Mouse (Mus musculus): ENCODE results near the gene Tm2d3. TPM values are rescaled to one million over a fixed set of nuclear protein-coding genes. Genes with fewer than 3 reads are reported as not detected.

Gene Tm2d3
- polyA plus RNA-seq, 1 experiment, result 117 TPM

- H3K4me3 ChIP-seq (ENCODE audit: control insufficient read depth, insufficient read depth, low read length), result no peak overlapping the region
- 91% methylated on average over 2 of the region's 2 CpGs for WGBS
- H3K27ac ChIP-seq (ENCODE audit: control insufficient read depth, insufficient read depth, low read length), result no peak overlapping the region
- H3K36me3 ChIP-seq (ENCODE audit: control insufficient read depth, insufficient read depth, low read length), result no peaks in the 10 kb centered on the region
- no peaks in the 10 kb centered on the region for H3K27me3 ChIP-seq (ENCODE audit: control insufficient read depth, insufficient read depth, low read length)
- DNase-seq, result no peak
- H3K4me1 ChIP-seq (replicated peaks; ENCODE audit: control insufficient read depth, insufficient read depth, low read length), result no peaks in the 10 kb centered on the region
- TF ChIP-seq POLR2A (IDR thresholded peaks at IDR 0.05; ENCODE audit: control insufficient read depth, extremely low read depth, insufficient read depth, low read length, poor library complexity) (no peak), CTCF (IDR thresholded peaks at IDR 0.05; ENCODE audit: borderline replicate concordance, control insufficient read depth, extremely low read depth, insufficient read depth, low read length, poor library complexity) (no peak)
Observed at GRCm38 (mm10) chr7:65734024-65734423, 43.1 kb downstream of the Tm2d3 start.

- H3K27ac ChIP-seq (ENCODE audit: control insufficient read depth, insufficient read depth, low read length), result no peak overlapping the region
- no peaks in the 10 kb centered on the region for H3K36me3 ChIP-seq (ENCODE audit: control insufficient read depth, insufficient read depth, low read length)
- TF ChIP-seq CTCF (IDR thresholded peaks at IDR 0.05; ENCODE audit: borderline replicate concordance, control insufficient read depth, extremely low read depth, insufficient read depth, low read length, poor library complexity) (no peak), POLR2A (IDR thresholded peaks at IDR 0.05; ENCODE audit: control insufficient read depth, extremely low read depth, insufficient read depth, low read length, poor library complexity) (no peak)
- no peak for DNase-seq
- no peaks in the 10 kb centered on the region for H3K4me1 ChIP-seq (replicated peaks; ENCODE audit: control insufficient read depth, insufficient read depth, low read length)
- no peak overlapping the region for H3K4me3 ChIP-seq (ENCODE audit: control insufficient read depth, insufficient read depth, low read length)
- no peaks in the 10 kb centered on the region for H3K27me3 ChIP-seq (ENCODE audit: control insufficient read depth, insufficient read depth, low read length)
- 94% methylated on average over 3 of the region's 3 CpGs for WGBS
Observed at GRCm38 (mm10) chr7:65735261-65735660, 44.3 kb downstream of the Tm2d3 start.

- TF ChIP-seq CTCF (IDR thresholded peaks at IDR 0.05; ENCODE audit: borderline replicate concordance, control insufficient read depth, extremely low read depth, insufficient read depth, low read length, poor library complexity) (no peak), POLR2A (IDR thresholded peaks at IDR 0.05; ENCODE audit: control insufficient read depth, extremely low read depth, insufficient read depth, low read length, poor library complexity) (no peak)
- no peak for DNase-seq
- H3K36me3 ChIP-seq (ENCODE audit: control insufficient read depth, insufficient read depth, low read length), result no peaks in the 10 kb centered on the region
- H3K27me3 ChIP-seq (ENCODE audit: control insufficient read depth, insufficient read depth, low read length), result no peaks in the 10 kb centered on the region
- WGBS, result 87% methylated on average over 12 of the region's 12 CpGs
- no peak overlapping the region for H3K4me3 ChIP-seq (ENCODE audit: control insufficient read depth, insufficient read depth, low read length)
- no peaks in the 10 kb centered on the region for H3K4me1 ChIP-seq (replicated peaks; ENCODE audit: control insufficient read depth, insufficient read depth, low read length)
- no peak overlapping the region for H3K27ac ChIP-seq (ENCODE audit: control insufficient read depth, insufficient read depth, low read length)
Observed at GRCm38 (mm10) chr7:65737286-65738040, 46.5 kb downstream of the Tm2d3 start.

- WGBS, result 96% methylated on average over 8 of the region's 8 CpGs
- DNase-seq, result no peak
- Histone ChIP-seq H3K27me3 (ENCODE audit: control insufficient read depth, insufficient read depth, low read length) (no peaks in the 10 kb centered on the region), H3K36me3 (ENCODE audit: control insufficient read depth, insufficient read depth, low read length) (no peaks in the 10 kb centered on the region), H3K27ac (ENCODE audit: control insufficient read depth, insufficient read depth, low read length) (no peak overlapping the region), H3K4me1 (replicated peaks; ENCODE audit: control insufficient read depth, insufficient read depth, low read length) (no peaks in the 10 kb centered on the region), H3K4me3 (ENCODE audit: control insufficient read depth, insufficient read depth, low read length) (no peak overlapping the region)
- TF ChIP-seq CTCF (IDR thresholded peaks at IDR 0.05; ENCODE audit: borderline replicate concordance, control insufficient read depth, extremely low read depth, insufficient read depth, low read length, poor library complexity) (no peak), POLR2A (IDR thresholded peaks at IDR 0.05; ENCODE audit: control insufficient read depth, extremely low read depth, insufficient read depth, low read length, poor library complexity) (no peak)
Observed at GRCm38 (mm10) chr7:65742857-65743256, 51.9 kb downstream of the Tm2d3 start.

- no peaks in the 10 kb centered on the region for H3K4me1 ChIP-seq (replicated peaks; ENCODE audit: control insufficient read depth, insufficient read depth, low read length)
- no peak for TF ChIP-seq POLR2A (IDR thresholded peaks at IDR 0.05; ENCODE audit: control insufficient read depth, extremely low read depth, insufficient read depth, low read length, poor library complexity)
- no peak for TF ChIP-seq CTCF (IDR thresholded peaks at IDR 0.05; ENCODE audit: borderline replicate concordance, control insufficient read depth, extremely low read depth, insufficient read depth, low read length, poor library complexity)
- no peak overlapping the region for H3K27ac ChIP-seq (ENCODE audit: control insufficient read depth, insufficient read depth, low read length)
- no peak for DNase-seq
- H3K36me3 ChIP-seq (ENCODE audit: control insufficient read depth, insufficient read depth, low read length), result no peaks in the 10 kb centered on the region
- H3K4me3 ChIP-seq (ENCODE audit: control insufficient read depth, insufficient read depth, low read length), result no peak overlapping the region
- 90% methylated on average over 11 of the region's 11 CpGs for WGBS
- no peaks in the 10 kb centered on the region for H3K27me3 ChIP-seq (ENCODE audit: control insufficient read depth, insufficient read depth, low read length)
Observed at GRCm38 (mm10) chr7:65747990-65748955, 57.3 kb downstream of the Tm2d3 start.

Other genes with a start within 250 kb of the Tm2d3 start
- 2.8 and 3.6 TPM in 2 replicates for gene Tjp1, start 163.4 kb upstream of the Tm2d3 start, polyA plus RNA-seq (2012; rRNA removed)
- gene Tarsl2, start 46.3 kb upstream of the Tm2d3 start, polyA plus RNA-seq (2012; rRNA removed), result 4.2 and 4.8 TPM in 2 replicates
- 4.1 and 4.5 TPM in 2 replicates for gene Pcsk6, start 170.6 kb downstream of the Tm2d3 start, polyA plus RNA-seq (2012; rRNA removed)